Mouse (Mus musculus) limb, embryonic 14.5 days (tissue): ENCODE data around the gene Pten. TPM values are rescaled to one million over a fixed set of nuclear protein-coding genes. Genes with fewer than 3 reads are reported as not detected.

ENCODE experiments used
- ATAC-seq: fragments of 200-750 bp; cut with Nextera tagmentation; 2 replicates; pipeline ENCODE4 v1.8.0; 2017; ENCODE audit warnings: low read depth, moderate number of reproducible peaks, moderate TSS enrichment; ENCODE audit not compliant: low FRiP score
- DNase-seq: peaks from one replicate; pipeline ENCODE4 v3.0.0-alpha.2; 2015; ENCODE audit warnings: low spot score
- H3K27ac ChIP-seq: fragments of 300-500 bp; sonication (generic); replicated peaks from 2 replicates; pipeline ENCODE4 v1.5.1; 2014; ENCODE audit warnings: low read depth, mild to moderate bottlenecking, low read length, moderate library complexity, mixed read lengths
- H3K27me3 ChIP-seq: fragments of 300-500 bp; sonication (generic); 2 replicates; pipeline ENCODE4 v1.6.1; 2014; ENCODE audit warnings: low read length, mixed read lengths; ENCODE audit not compliant: control insufficient read depth, insufficient read depth
- H3K36me3 ChIP-seq: fragments of 300-500 bp; sonication (generic); 2 replicates; pipeline ENCODE4 v1.6.1; 2014; ENCODE audit warnings: mild to moderate bottlenecking, low read length, moderate library complexity, mixed read lengths; ENCODE audit not compliant: control insufficient read depth, insufficient read depth
- H3K4me1 ChIP-seq: fragments of 300-500 bp; sonication (generic); 2 replicates; pipeline ENCODE4 v1.6.1; 2014; ENCODE audit warnings: antibody characterized with exemption, low read length, mixed read lengths; ENCODE audit not compliant: control insufficient read depth, insufficient read depth
- H3K4me2 ChIP-seq: fragments of 300-500 bp; sonication (generic); replicated peaks from 2 replicates; pipeline ENCODE4 v1.6.1; 2014; ENCODE audit warnings: low read depth, mild to moderate bottlenecking, low read length, moderate library complexity; ENCODE audit not compliant: severe bottlenecking
- H3K4me3 ChIP-seq: fragments of 300-500 bp; sonication (generic); replicated peaks from 2 replicates; pipeline ENCODE4 v1.5.1; 2014; ENCODE audit warnings: low read length
- H3K9ac ChIP-seq: fragments of 300-500 bp; sonication (generic); 2 replicates; pipeline ENCODE4 v1.6.1; 2014; ENCODE audit warnings: mild to moderate bottlenecking, low read depth, low read length, moderate library complexity; ENCODE audit not compliant: severe bottlenecking
- H3K9me3 ChIP-seq: fragments of 300-500 bp; sonication (generic); 2 replicates; pipeline ENCODE4 v1.6.1; 2016; ENCODE audit warnings: low read length; ENCODE audit not compliant: control insufficient read depth
- POLR2A ChIP-seq: fragments of 200-500 bp; IDR thresholded peaks from 2 replicates; pipeline ENCODE4 v1.8.0; 2012; ENCODE audit warnings: inconsistent platforms, mild to moderate bottlenecking, moderate library complexity, borderline replicate concordance; ENCODE audit not compliant: insufficient read depth, insufficient read length; ENCODE audit errors: extremely low read depth
- whole genome bisulfite sequencing: fragments of 180-500 bp; shearing (Covaris S2); extraction: QIAGEN DNeasy Blood & Tissue Kit; methylation state at CpG from one replicate; pipeline ENCODE4 v1.1.7; 2014; 5-methylcytosine and 5-hydroxymethylcytosine counted together
- polyA plus RNA-seq, 2 experiments: library from polyadenylated mRNA; depleted of rRNA in 1 of 2; stranded (reverse) in 1 of 2; unstranded in 1 of 2; fragments of >200 nt; fragmentation: Nextera tagmentation in 1 of 2; extraction: Ambion mirVana in 1 of 2; gene quantifications; 2 replicates each; pipeline versions ENCODE4 v1.2.1 to v1.2.3; 2012 to 2014

Pten gene
- polyA plus RNA-seq, 2 experiments = 12.2 to 17.3 TPM

DNA sequence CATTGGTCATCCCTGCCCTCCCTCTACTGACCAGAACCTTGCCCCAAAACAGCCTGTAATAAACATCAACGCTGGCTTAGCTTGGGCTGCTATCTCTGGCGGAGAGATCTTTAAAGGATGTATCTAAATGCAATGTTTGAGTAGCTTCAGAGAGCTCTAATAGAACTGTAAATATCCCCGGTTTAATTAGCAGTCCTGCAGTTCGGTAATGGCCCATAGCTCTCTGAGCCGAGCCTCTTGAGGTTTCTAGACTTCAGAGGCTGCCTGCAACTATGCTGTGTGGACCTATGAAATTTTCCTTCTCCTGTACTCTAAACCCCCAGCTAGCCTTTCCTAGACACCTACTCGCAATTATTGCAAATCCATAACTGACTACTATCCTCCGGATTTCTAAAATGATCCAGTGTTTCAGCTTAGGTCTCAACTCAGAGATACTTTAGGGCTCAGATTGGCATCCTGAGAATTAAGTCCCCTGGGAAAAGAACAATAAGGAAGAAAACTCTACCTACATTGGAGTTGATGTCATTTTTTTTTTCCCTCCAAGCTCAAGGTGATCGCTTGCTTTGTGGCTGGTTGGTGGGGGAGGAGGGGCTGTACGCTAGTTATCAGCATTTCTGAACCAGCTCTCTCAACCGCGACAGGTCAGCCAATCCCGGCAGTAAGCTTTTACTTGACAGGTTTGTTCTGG is 2.0 kb upstream of the Pten start:
- peak overlapping the region; percentile 97 for H3K4me3 ChIP-seq
- WGBS = 3% methylated on average over 12 of the region's 12 CpGs
- TF ChIP-seq POLR2A = no peak
- H3K4me2 ChIP-seq = peak overlapping the region; percentile 96
- ATAC-seq = no peak
- H3K27me3 ChIP-seq = 0 out of 2 replicates have a peak, but pooled peaks cover 9% of the 10 kb centered on the region
- no peak overlapping the region for H3K27ac ChIP-seq
- H3K9ac ChIP-seq = peak overlapping the region; percentile 69
- H3K9me3 ChIP-seq = no peaks in the 10 kb centered on the region
- no peaks in the 10 kb centered on the region for H3K36me3 ChIP-seq
- peaks cover 16% of the 10 kb centered on the region for H3K4me1 ChIP-seq
- DNase-seq = no peak

DNA sequence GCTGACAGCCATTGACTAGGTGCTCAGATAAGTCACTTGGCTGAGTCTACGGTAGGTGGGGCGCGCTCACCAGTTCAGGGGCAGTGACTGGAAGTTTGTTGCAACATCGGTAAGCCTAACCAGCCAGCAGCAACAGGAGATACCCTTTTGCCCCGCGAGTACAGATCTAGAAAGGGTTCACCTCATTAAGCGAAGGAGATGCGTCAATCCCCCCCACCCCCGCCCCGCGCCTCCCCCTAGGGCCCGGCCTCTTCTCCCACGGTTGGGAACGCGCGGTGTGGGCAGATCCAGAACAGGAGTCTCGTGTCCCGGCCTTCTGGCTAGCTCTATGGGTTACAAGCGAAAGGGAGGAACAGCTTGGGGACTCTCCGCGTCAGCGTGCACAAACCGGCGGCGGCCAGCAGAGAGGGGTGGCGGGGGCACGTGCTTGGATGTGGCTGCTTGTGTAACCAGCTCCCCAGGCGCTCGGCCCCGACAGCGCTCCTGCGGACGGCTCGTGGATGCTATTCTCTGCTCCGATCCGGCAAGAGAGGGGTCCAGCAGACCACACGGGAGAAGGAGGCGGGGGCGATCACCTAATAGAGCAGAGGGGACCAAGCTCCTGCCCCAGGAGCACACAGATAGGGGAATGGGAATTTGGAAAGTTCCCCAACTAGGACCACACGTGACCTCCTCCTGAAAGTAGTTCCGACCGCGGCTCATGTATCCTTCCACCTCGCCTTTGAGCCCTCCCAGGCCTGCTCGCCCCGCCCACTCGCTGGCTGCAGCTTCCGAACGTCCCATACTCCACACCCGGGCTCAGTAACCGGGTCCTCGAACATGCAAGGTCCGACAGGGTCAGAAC is 1.3 kb upstream of the Pten start:
- 0 out of 2 replicates have a peak, but pooled peaks cover 9% of the 10 kb centered on the region for H3K27me3 ChIP-seq
- DNase-seq (peak; percentile 95), ATAC-seq (peak; percentile 89)
- peak overlapping the region; percentile 97 for H3K4me3 ChIP-seq
- H3K4me1 ChIP-seq = peaks cover 22% of the 10 kb centered on the region
- WGBS = under 1% methylated on average over 53 of the region's 53 CpGs
- peak overlapping the region; percentile 69 for H3K9ac ChIP-seq
- H3K4me2 ChIP-seq = peak overlapping the region; percentile 96
- no peaks in the 10 kb centered on the region for H3K9me3 ChIP-seq
- H3K36me3 ChIP-seq = peaks cover 4% of the 10 kb centered on the region; the same call in 1 of the 2 replicates
- TF ChIP-seq POLR2A = peak; percentile 71; the same call in 1 of the 2 replicates
- H3K27ac ChIP-seq = peak overlapping the region; percentile 59

DNA sequence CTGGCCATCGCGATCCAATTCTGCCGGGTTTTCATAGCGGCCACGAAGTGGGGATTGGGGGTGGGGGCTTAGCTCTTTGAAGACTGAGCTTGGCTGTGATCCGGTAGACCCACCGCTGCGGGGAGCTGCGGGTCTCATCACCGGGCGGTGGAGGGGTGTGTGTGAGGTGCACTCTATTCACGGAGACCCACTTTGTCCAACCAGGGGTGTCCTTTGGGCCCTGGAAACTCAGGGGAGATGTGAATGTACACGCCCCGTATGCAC is 729 bp upstream of the Pten start:
- peak overlapping the region; percentile 96 for H3K4me2 ChIP-seq
- peak overlapping the region; percentile 59 for H3K27ac ChIP-seq
- DNase-seq (no peak), ATAC-seq (peak; percentile 29; the same call in 1 of the 2 replicates)
- WGBS = 3% methylated on average over 14 of the region's 14 CpGs
- H3K9me3 ChIP-seq = no peaks in the 10 kb centered on the region
- no peak for TF ChIP-seq POLR2A
- H3K4me1 ChIP-seq = peaks cover 25% of the 10 kb centered on the region
- H3K36me3 ChIP-seq = peaks cover 6% of the 10 kb centered on the region; the same call in 1 of the 2 replicates
- 0 out of 2 replicates have a peak, but pooled peaks cover 9% of the 10 kb centered on the region for H3K27me3 ChIP-seq
- H3K9ac ChIP-seq = peak overlapping the region; percentile 69
- peak overlapping the region; percentile 97 for H3K4me3 ChIP-seq

DNA sequence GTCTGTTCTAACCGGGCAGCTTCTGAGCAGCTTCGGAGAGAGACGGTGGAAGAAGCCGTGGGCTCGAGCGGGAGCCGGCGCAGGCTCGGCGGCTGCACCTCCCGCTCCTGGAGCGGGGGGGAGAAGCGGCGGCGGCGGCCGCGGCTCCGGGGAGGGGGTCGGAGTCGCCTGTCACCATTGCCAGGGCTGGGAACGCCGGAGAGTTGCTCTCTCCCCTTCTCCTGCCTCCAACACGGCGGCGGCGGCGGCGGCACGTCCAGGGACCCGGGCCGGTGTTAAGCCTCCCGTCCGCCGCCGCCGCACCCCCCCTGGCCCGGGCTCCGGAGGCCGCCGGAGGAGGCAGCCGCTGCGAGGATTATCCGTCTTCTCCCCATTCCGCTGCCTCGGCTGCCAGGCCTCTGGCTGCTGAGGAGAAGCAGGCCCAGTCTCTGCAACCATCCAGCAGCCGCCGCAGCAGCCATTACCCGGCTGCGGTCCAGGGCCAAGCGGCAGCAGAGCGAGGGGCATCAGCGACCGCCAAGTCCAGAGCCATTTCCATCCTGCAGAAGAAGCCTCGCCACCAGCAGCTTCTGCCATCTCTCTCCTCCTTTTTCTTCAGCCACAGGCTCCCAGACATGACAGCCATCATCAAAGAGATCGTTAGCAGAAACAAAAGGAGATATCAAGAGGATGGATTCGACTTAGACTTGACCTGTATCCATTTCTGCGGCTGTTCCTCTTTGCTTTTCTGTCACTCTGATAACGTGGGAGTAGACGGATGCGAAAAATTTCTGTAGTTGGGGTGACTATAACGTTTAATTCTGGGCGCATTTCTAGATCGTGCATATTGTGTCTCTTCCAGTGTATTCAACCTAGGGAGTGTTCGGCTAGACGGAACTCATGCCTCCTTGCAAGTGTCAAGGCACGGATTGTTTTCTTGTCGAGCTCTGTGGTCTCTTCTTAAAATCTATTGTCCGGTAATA is 815 bp downstream of the Pten start:
- H3K4me1 ChIP-seq = peaks cover 29% of the 10 kb centered on the region
- ATAC-seq = no peak; the same call in 1 of the 2 replicates
- peak overlapping the region; percentile 97 for H3K4me3 ChIP-seq
- peak overlapping the region; percentile 81 for H3K4me2 ChIP-seq
- H3K27me3 ChIP-seq = 0 out of 2 replicates have a peak, but pooled peaks cover 9% of the 10 kb centered on the region
- TF ChIP-seq POLR2A = no peak
- H3K27ac ChIP-seq = peak overlapping the region; percentile 98
- WGBS = under 1% methylated on average over 41 of the region's 69 CpGs
- peak; percentile 41 for DNase-seq
- peak overlapping the region; percentile 97 for H3K9ac ChIP-seq
- H3K9me3 ChIP-seq = no peaks in the 10 kb centered on the region
- H3K36me3 ChIP-seq = peaks cover 6% of the 10 kb centered on the region; the same call in 1 of the 2 replicates

DNA sequence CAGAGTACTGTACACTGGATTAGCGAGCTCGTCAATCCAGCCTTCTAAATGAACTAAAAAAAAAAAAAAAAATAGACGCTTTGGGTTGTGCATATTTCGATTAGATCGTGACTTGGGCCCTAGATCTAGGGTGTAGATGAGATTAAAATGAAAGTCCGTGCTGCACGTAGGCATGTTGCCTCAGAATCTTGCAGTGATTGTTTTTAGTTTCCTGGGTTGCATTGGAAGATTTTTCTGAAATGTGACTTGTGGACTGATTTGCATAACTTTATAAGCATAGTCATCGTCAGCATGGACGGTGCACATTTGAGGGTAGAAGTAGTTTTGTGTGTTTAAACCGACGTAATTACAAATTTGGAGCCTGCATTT is 1.5 kb downstream of the Pten start:
- H3K4me2 ChIP-seq = peak overlapping the region; percentile 81
- peaks cover 29% of the 10 kb centered on the region for H3K4me1 ChIP-seq
- no peaks in the 10 kb centered on the region for H3K9me3 ChIP-seq
- DNase-seq (no peak), ATAC-seq (no peak)
- peaks cover 6% of the 10 kb centered on the region; the same call in 1 of the 2 replicates for H3K36me3 ChIP-seq
- 0 out of 2 replicates have a peak, but pooled peaks cover 9% of the 10 kb centered on the region for H3K27me3 ChIP-seq
- under 1% methylated on average over 11 of the region's 11 CpGs for WGBS
- peak overlapping the region; percentile 97 for H3K9ac ChIP-seq
- peak overlapping the region; percentile 97 for H3K4me3 ChIP-seq
- TF ChIP-seq POLR2A = no peak
- H3K27ac ChIP-seq = no peak overlapping the region
